Mouse (Mus musculus) hindbrain, embryonic 10.5 days (tissue): ENCODE measurements around the gene Tceal8. TPM values are rescaled to one million over a fixed set of nuclear protein-coding genes. Genes with fewer than 3 reads are reported as not detected.
A peak's percentile ranks its signal among the peaks of the same experiment; 100 is the strongest.
"Not testable (repeated sequence)": the region's sequence is repeated elsewhere in the genome, so short reads cannot be mapped to it uniquely, and the experiment has no call there.

Experiments used
- DNase-seq: peaks from one replicate; pipeline ENCODE4 v3.0.0-alpha.2; 2017; ENCODE audit warnings: low spot score
- H3K27ac ChIP-seq: fragments of 300-500 bp; sonication (generic); 2 replicates; pipeline ENCODE4 v1.5.1; 2016; ENCODE audit warnings: mild to moderate bottlenecking, moderate library complexity
- H3K27me3 ChIP-seq: fragments of 300-500 bp; sonication (generic); 2 replicates; pipeline ENCODE4 v1.6.1; 2016; ENCODE audit warnings: mild to moderate bottlenecking; ENCODE audit not compliant: poor library complexity, insufficient read depth, severe bottlenecking
- H3K36me3 ChIP-seq: fragments of 300-500 bp; sonication (generic); 2 replicates; pipeline ENCODE4 v1.6.1; 2016; ENCODE audit warnings: mild to moderate bottlenecking, moderate library complexity
- H3K4me1 ChIP-seq: fragments of 300-500 bp; sonication (generic); replicated peaks from 2 replicates; pipeline ENCODE4 v1.6.1; 2016; ENCODE audit warnings: mild to moderate bottlenecking
- H3K4me3 ChIP-seq: fragments of 300-500 bp; sonication (generic); 2 replicates; pipeline ENCODE4 v1.5.1; 2016; ENCODE audit warnings: mild to moderate bottlenecking, moderate library complexity
- H3K9me3 ChIP-seq: fragments of 300-500 bp; sonication (generic); 2 replicates; pipeline ENCODE4 v1.6.1; 2016; ENCODE audit warnings: mild to moderate bottlenecking, moderate library complexity
- WGBS: fragments of 180-500 bp; shearing (Covaris S2); methylation state at CpG from one replicate; pipeline ENCODE4 v1.1.7; 2016; 5-methylcytosine and 5-hydroxymethylcytosine counted together
- polyA plus RNA-seq: library from polyadenylated mRNA; unstranded; fragments of >200 nt; fragmentation: Nextera tagmentation; extraction: Ambion mirVana; gene quantifications from 2 replicates; pipeline ENCODE4 v1.2.1, GENCODE M21; 2016

Gene Tceal8
- polyA plus RNA-seq, 1 experiment from 2014 or later, result 167 TPM

DNA sequence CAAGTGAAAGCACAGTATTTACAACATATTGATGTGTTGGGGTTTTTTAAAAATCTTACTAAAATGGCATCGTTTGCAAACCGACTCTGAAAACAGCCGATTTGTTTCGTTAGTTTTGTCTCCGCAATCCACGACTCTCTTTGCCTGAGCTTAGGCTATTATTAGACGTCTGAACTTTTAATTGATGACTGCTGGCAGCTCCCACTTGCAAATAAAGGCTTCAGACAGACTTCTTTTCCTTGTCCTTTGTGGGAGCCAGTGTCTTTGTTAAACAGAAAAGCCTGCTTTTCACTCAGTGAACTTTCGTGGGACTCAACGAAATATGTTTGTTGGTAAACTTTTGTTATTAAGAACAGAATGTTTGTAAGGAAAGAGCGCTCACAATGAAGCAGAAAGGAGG lies 644 bp upstream of the Tceal8 start:
- 29% methylated on average over 10 of the region's 10 CpGs for WGBS
- Histone ChIP-seq H3K9me3 (no peaks in the 10 kb centered on the region), H3K4me1 (peaks cover 4% of the 10 kb centered on the region; the same call in 1 of the 2 replicates), H3K27ac (peak overlapping the region; percentile 91), H3K27me3 (peaks cover 15% of the 10 kb centered on the region), H3K4me3 (peak overlapping the region; percentile 64), H3K36me3 (peaks cover 12% of the 10 kb centered on the region; the same call in 1 of the 2 replicates)
- DNase-seq, result peak; percentile 10

DNA sequence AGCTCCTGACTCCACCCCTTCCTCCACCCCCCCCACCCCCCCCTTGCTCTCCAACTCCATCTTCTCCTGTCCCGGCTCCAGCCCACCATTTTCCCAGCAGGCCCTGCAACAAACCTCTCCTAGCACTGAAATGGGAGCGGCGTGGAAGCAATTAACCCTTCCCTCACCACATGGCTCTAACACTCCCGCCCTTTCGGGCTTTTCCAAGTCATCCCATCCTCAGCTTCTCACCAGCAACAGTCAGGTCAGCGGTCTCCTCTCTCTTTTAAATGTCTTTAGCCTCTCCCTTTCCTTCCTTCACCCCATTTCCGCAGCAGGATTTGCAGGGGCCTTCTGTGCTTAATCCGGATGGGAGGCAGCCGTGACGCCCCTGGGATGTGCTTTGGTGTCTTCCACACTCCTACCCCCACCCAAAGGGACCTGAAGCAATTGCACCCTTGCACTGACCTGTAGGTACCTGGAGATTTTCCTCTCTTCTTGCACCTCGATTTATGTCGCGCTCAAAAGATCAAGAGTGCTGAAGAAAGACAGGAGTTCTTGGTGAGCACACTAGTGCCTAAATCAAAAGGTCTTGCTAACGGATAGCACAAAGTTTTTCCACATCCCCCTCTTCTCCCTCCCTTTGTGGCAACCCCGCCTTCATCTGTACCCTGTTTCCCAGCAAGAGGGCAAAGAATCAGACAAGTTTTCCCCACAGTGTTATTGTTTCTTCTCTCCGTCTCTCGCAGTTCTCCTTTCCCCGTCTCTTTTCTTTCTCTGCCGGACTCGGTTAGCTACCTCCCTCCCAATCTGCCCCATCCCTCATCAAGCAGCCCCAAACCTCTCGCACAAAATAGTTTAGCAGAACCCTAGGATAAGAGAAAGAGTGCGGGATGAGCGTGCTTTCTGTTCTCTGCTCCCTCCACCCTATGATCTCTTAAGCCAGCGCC lies 689 bp downstream of the Tceal8 start:
- peak; percentile 76 for DNase-seq
- Histone ChIP-seq H3K36me3 (peaks cover 12% of the 10 kb centered on the region; the same call in 1 of the 2 replicates), H3K4me1 (peaks cover 4% of the 10 kb centered on the region; the same call in 1 of the 2 replicates), H3K9me3 (no peaks in the 10 kb centered on the region), H3K27me3 (peaks cover 15% of the 10 kb centered on the region), H3K4me3 (peak overlapping the region; percentile 64), H3K27ac (peak overlapping the region; percentile 91)
- 20% methylated on average over 24 of the region's 24 CpGs for WGBS

DNA sequence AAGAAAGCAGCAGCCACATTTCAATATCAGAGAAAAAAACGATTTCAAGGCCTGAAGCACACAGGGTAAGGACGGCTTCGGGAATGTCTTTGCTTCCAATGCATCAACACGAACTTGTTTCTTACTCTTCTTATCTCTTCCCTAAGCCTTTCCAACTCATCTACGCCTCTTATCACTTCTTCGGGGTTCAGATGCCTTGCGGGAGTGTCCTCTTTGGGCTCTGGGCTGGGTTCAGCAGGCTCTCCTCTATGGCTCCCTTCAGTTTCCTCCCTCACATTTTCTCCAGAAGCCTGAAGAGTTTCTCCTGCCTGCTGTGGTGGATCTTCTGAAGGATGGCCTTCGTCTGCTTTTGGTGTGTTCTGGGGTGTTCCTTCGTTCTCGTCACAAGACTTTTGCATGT lies 1.5 kb downstream of the Tceal8 start:
- H3K4me1 ChIP-seq, result peaks cover 4% of the 10 kb centered on the region; the same call in 1 of the 2 replicates
- no peak overlapping the region for H3K27ac ChIP-seq
- H3K27me3 ChIP-seq, result peaks cover 7% of the 10 kb centered on the region
- H3K36me3 ChIP-seq, result peaks cover 12% of the 10 kb centered on the region; the same call in 1 of the 2 replicates
- H3K4me3 ChIP-seq, result peak overlapping the region; percentile 64
- no peaks in the 10 kb centered on the region for H3K9me3 ChIP-seq
- WGBS, result 70% methylated on average over 10 of the region's 10 CpGs
- no peak for DNase-seq

DNA sequence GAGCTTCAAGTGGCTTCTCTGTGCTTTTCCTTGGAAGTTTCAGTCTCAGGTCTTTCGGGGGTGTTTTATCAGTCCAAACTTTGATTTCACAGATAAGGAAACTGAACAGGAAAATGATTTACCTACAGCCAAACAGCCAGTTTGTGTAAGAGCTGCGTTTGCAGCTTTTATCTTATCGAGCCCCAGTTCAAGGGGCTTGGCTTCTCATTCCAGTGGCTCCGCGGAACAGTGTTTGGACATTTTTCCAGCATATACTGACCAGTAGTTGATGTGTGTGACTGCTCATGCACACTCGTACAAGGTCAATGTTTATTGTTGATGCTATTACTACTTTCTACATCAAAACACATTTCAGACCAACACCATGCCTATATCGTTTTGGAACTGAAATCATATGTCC lies 27.9 kb downstream of the Tceal8 start:
- Histone ChIP-seq H3K27ac (no peak overlapping the region), H3K4me1 (0 out of 2 replicates have a peak, but pooled peaks cover 2% of the 10 kb centered on the region), H3K4me3 (no peak overlapping the region), H3K27me3 (no peaks in the 10 kb centered on the region), H3K36me3 (no peaks in the 10 kb centered on the region), H3K9me3 (no peaks in the 10 kb centered on the region)
- DNase-seq, result no peak
- WGBS, result 89% methylated on average over 7 of the region's 7 CpGs

DNA sequence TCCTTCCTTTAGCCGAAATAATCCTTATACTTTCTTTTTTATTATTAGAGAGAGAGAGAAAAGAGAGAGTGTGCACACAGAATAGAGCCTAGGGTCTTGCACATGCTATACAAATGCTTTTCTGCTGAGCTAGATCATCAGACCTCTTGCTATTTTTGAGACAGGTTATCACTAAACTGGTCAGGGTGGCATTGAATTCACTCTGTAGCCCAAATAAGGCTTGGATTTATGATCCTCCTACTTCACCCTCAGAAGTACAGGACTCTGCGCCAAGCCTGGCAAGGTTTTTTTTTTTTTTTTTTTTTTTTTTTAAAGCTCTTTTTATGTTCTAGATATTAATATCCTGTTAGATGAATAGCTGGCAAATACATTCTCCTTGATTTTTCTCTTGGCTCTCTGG lies 28.4 kb downstream of the Tceal8 start:
- H3K27me3 ChIP-seq, result no peaks in the 10 kb centered on the region

DNA sequence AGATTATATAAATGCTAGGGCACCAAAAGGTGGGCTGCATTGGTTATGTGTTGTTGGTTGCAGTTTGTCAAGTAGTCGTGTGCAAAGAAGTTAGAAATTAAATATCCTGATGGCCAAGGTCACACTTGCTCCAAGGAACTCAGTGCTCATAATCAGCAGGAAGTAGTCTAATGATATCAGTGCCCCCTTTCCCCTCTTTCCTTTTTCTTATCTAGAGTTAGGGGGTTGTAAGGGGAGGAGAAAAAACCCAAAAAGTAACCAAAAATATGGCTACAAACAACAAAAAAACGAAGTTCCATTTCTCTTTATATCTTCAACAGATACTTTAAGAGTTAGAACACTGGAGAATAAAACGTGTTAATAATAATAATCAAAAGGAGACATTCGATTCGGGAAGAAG lies 30.8 kb downstream of the Tceal8 start:
- no peaks in the 10 kb centered on the region for H3K36me3 ChIP-seq
- no peaks in the 10 kb centered on the region for H3K27me3 ChIP-seq
- H3K4me3 ChIP-seq, result no peak overlapping the region
- H3K9me3 ChIP-seq, result no peaks in the 10 kb centered on the region
- H3K27ac ChIP-seq, result no peak overlapping the region
- 0 out of 2 replicates have a peak, but pooled peaks cover 2% of the 10 kb centered on the region for H3K4me1 ChIP-seq
- 80% methylated on average over 5 of the region's 5 CpGs for WGBS
- no peak for DNase-seq

More for the DNA sequence above, 28.4 kb downstream of the Tceal8 start:
- H3K27ac ChIP-seq, result no peak overlapping the region
- H3K36me3 ChIP-seq, result no peaks in the 10 kb centered on the region
- no peak for DNase-seq
- 82% methylated on average over 2 of the region's 2 CpGs for WGBS
- H3K4me1 ChIP-seq, result 0 out of 2 replicates have a peak, but pooled peaks cover 2% of the 10 kb centered on the region
- H3K4me3 ChIP-seq, result no peak overlapping the region
- H3K9me3 ChIP-seq, result no peaks in the 10 kb centered on the region

DNA sequence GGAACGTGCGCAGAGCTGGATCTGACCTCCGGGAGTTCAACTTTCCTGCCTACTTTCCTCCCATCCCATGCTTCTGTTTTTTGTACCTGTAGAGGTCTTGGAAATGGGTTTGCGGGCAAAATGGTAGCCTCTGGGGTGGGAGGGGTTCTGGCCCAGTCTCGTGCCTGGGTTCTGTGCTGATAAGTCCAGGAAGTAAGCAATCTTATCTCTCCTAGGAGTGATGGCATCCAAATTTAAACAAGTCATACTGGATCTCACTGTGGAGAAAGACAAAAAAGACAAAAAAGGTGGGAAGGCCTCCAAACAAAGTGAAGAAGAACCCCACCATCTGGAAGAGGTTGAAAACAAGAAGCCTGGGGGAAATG lies 32.5 kb downstream of the Tceal8 start:
- peak overlapping the region; percentile 55 for H3K4me3 ChIP-seq
- H3K27me3 ChIP-seq, DNase-seq, H3K9me3 ChIP-seq, H3K27ac ChIP-seq, H3K36me3 ChIP-seq, H3K4me1 ChIP-seq: not testable (repeated sequence)
- WGBS, result 27% methylated on average over 5 of the region's 5 CpGs

DNA sequence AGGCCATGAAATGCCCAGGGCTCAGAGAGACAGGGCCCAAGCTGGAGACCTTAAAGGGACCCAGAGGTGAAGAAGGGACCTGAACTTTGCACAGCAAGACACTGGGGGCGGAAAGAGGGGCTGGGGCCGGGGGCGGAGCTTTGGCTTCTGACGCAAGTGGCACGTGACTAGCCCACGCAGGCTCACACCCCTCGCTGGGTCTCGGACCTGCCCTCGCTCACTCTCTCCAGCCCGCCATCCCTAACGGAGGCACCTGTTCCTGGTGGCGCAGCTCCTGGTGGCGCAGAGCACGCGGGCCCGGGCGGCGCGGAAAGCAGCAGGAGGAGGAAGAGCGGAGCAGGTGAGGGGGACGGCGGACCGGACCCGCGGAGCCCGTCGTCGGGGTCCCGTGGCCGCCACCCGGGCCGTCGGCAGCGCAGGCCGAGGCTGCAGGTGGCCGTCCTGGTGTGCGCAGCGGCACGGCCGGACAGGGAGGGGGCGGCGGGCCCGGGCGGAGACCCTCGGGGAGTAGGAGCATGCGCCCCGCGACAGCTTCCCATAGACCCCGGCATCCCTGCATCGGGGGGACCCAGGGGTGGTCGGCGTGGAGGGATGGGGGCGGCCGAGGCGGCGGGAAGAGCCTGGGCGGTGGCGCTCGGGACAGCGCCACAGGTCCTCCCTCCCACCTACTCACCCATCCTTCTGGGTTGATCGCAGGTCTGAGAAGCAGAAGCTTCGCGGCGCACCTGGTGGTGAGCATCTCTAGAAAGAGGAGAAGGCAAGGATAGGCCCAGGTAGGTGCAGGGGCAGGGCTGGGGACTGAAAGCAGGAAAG lies 33.1 kb downstream of the Tceal8 start, which contains the start of gene Bex4:
Bex4 (plus strand) TSS at position 170 of the 813 bp plus-strand sequence.
- peak within 1 kb of the TSS; percentile 64; the same call in 1 of the 2 replicates for H3K27ac ChIP-seq
- WGBS, result 27% methylated on average over 21 of the region's 64 CpGs
- not testable (repeated sequence) for H3K36me3 ChIP-seq, H3K27me3 ChIP-seq, H3K4me1 ChIP-seq, DNase-seq, H3K9me3 ChIP-seq
- H3K4me3 ChIP-seq, result peak within 1 kb of the TSS; percentile 55

DNA sequence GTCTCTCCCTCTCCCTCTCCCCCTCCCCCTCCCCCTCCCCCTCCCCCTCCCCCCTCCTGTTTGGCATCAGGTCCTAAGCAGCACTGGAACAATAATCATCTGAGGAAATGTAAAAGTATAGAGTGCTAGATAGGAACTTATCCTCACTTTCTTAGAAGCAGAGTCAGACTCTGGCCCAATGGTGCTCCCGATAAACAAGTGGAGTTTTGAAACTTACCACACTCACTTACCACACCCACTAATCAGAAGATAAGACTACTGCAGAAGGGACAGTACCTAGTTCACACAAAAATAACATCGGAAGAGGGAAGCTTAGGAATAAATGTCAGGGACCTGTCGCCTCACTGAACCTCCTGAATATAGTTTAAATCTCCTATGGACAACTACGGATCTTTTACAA lies 36.6 kb downstream of the Tceal8 start:
- no peak overlapping the region for H3K4me3 ChIP-seq
- DNase-seq, result no peak
- H3K4me1 ChIP-seq, result 0 out of 2 replicates have a peak, but pooled peaks cover 2% of the 10 kb centered on the region
- H3K36me3 ChIP-seq, result no peaks in the 10 kb centered on the region
- no peaks in the 10 kb centered on the region for H3K9me3 ChIP-seq
- no peaks in the 10 kb centered on the region for H3K27me3 ChIP-seq
- H3K27ac ChIP-seq, result no peak overlapping the region
- 87% methylated on average over 4 of the region's 4 CpGs for WGBS

DNA sequence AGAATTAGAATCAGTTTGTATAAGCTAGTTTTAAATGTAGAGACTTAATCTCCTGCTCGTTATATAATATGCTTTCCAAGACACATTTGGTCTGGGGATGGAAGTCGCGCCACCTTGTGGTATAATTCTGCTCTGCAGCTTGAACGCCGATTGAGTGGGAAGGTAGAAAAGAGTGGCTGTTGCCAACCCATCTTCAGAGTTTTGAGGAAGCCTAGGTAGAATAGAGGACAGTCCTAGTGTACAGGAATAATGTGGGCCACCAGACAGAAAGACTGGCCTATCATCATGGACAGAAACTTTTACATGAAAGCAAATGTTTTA lies 44.4 kb downstream of the Tceal8 start:
- Histone ChIP-seq H3K4me1 (no peaks in the 10 kb centered on the region), H3K27ac (no peak overlapping the region), H3K4me3 (no peak overlapping the region), H3K9me3 (no peaks in the 10 kb centered on the region), H3K27me3 (no peaks in the 10 kb centered on the region), H3K36me3 (no peaks in the 10 kb centered on the region)
- peak; percentile 34 for DNase-seq
- WGBS, result 20% methylated on average over 5 of the region's 5 CpGs

DNA sequence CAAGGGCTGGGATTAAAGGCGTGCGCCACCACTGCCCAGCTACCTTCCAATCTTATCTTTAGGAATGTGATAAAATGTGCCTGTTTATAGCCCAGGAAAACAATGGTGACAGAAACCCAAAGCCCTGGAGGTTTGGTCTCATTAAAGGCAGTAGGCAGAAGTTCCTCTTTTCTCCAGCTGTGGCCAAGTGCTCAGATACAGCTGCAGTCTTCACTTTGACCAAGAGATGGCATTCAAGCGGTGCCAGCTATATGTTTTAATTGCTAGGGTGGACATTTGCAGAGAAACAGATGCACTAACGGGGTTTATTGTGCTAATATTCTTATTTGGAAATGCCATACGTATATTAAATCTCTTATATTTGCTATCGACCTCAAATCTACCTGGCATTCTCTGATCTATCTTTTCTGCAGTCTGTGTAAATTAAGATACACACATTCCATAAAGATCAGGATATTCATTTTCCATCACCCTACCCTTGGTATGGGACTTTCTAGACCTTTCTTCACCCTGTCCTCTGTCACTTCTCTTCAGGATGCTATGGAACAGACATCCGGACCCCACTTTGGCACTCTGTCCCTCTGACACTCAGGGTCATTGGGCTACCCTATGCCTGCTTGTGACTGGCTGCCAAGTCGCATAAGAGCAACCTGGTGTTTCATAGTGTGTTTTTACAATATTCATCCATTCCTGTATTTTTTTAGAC lies 45.0 kb downstream of the Tceal8 start:
- no peaks in the 10 kb centered on the region for H3K27me3 ChIP-seq
- no peaks in the 10 kb centered on the region for H3K9me3 ChIP-seq
- no peaks in the 10 kb centered on the region for H3K4me1 ChIP-seq
- H3K27ac ChIP-seq, result no peak overlapping the region
- no peak overlapping the region for H3K4me3 ChIP-seq
- WGBS, result 64% methylated on average over 8 of the region's 8 CpGs
- no peaks in the 10 kb centered on the region for H3K36me3 ChIP-seq
- DNase-seq, result no peak
